Mouse (Mus musculus) monocyte, adult 5-6 weeks (primary cell): ENCODE results near the gene Tgfbrap1. TPM values are rescaled to one million over a fixed set of nuclear protein-coding genes. Genes with fewer than 3 reads are reported as not detected.
"Not testable (repeated sequence)": the region's sequence is repeated elsewhere in the genome, so short reads cannot be mapped to it uniquely, and the experiment has no call there.

Experiments used
- ATAC-seq: fragments of 153-309, 156-312 bp; replicated peaks from 2 replicates; pipeline ENCODE4 v1.8.0; 2017; ENCODE audit warnings: mild to moderate bottlenecking; ENCODE audit not compliant: low TSS enrichment, insufficient number of reproducible peaks, severe bottlenecking, poor library complexity, low FRiP score
- total RNA-seq: library from RNA; stranded (forward); fragments of 200-1000, 200-491, 200-594 nt; gene quantifications from 3 replicates; pipeline ENCODE4 v1.2.3, GENCODE M21; 2017

Tgfbrap1 gene
- total RNA-seq, 1 experiment from 2014 or later: 28.4 TPM

DNA sequence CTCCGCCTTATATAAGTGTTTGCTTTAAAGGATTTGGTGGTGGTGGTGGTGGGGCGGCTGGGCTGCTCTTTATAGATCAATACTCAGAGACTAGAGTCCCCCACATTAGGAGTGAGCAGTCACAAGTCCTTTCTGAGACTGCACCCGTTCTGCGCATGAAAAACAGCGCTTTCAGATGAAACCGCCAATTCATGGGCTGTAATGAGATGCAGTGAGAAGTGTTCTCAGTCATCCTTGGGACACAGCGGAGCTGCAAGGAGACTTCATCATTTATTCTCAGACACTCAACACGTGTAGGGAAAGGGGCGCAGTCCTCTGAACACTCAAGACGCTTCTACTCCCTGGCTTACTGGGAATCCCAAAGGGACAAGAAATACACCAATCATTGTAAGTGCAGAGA, 50.6 kb downstream of the Tgfbrap1 start:
- no peak for ATAC-seq

DNA sequence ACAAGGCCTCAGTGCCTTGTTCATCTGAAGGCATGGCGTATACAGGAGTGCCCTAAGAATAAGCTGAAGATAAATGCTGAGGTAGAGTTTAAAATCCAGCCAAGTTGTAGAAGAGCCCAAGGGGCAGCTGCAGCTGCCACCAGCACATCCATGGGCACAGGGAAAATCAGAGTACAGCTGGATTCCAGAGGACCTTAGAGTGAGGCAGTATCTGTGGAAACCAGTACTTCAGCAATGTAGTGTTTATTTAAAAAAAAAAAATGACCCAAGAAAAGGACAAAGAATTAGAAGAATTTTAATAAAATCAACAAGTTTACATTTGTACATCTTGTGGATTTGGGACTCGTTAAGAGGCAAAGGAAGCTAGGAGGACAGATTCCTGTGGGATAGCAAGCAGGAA, 51.4 kb downstream of the Tgfbrap1 start:
- ATAC-seq: no peak

DNA sequence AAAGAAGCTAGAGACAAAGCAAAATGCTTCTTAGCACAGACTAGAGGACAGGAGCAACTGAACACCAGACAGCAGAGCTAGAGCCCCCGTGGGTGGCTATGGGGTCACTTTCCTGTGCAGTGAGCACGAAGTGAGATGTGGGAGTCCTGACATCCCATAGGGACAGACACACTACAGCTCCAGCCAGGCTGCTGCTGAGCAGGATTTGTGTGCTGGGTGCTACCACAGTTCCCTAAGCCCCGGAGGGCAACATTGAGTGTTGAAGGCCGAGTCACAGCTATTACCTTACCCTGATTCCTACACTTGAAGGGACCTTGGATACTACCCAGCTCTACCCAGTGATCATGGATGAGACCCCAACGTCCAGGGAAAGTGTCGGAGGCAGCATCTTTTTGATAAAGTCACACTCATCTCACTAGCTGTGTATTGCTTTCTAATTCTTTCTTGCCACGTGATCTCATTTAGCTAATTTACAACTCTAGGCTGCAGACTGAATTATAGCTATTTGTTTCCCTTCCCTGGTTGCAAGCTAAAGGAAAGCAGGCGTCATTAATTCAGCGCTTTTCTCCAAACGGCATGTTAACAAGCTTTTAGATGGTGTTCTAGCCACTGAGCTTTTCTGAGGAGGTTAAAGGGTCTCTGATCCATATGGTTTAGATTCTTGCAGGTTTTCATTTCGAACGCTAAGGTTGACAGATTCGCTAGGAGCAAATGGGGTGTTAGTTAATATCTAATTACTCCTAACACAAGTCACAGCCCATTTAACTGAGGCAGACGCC, 53.0 kb downstream of the Tgfbrap1 start:
- ATAC-seq: no peak

DNA sequence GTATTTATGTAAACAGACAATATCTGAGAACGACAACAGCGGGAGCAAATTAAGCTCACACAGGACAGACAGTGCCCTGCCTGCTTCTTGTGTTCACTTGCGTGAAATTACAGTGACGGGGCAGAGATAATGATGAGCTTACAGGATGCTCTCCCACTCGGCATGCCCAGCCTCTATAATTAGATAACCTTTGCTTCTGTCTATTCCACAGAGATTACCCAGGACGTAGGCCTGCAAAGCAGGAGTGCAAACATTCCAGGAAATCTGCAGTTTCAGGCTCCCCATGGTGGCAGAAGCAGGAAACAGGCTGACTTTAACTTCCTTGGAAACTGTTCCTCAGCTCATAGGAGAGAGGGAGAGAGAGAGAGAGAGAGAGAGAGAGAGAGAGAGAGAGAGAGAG, 56.2 kb downstream of the Tgfbrap1 start:
- ATAC-seq: no peak

DNA sequence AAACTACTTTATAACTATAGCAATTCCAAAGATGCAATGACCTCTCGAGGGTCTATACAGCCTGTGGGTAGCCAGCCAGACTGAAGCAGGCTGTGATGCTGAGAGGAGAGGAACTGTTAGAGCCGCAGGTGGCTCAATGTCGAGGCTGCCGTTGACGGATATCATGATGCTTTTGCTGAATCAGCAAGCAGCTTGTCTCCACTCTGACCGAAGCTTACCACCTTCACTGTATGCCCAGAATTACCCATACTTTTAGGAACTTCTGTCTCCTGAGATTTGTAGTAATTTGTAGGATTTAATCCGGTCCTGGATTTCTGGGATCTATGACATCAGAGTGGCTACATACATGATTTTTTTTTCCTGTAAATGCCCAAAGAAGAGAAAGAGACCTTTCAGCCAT, 62.4 kb downstream of the Tgfbrap1 start:
- no peak for ATAC-seq

DNA sequence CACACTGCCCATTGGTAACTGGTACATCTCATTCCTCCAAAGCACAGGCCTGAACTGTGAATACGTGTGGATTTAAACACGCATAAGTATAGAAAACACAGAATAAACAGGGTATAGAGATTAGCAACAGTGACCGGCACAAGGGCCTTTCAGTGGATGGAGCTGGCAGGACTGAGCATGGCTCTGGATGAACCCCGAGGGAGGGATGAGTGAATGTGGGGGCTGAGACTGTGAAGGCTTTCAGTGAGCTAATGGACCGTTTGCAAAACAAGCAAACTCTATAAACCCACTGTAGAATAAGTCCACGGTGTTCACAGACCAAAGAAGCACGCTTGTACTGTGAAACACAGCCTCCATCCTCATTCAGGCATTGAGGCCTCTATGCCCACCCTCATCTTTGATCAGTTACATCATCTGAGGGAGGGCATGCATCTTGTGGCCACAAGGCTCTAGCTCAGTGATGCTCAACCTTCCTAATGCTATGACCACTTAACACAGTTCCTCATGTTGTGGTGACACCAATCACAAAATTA, 83.2 kb downstream of the Tgfbrap1 start:
- ATAC-seq: not testable (repeated sequence)

DNA sequence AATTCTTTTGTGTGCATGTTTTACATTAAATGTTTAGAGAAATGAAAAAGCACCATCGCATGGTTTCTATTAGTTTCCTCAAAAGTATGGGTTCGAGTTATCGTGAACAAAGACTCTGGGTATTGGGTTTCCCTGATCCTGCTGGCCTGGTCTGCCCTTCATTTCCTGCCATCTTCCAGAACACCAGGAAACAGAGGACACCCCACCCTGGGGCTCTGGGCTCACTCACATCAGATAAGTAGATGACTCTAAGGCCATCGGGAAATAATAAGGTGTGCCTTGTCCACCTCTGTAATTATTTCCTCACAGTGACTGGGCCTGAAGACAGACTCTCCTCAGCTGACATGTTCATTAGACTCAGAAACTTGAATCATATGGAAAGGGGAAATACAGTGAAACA, 88.0 kb downstream of the Tgfbrap1 start:
- ATAC-seq: no peak

DNA sequence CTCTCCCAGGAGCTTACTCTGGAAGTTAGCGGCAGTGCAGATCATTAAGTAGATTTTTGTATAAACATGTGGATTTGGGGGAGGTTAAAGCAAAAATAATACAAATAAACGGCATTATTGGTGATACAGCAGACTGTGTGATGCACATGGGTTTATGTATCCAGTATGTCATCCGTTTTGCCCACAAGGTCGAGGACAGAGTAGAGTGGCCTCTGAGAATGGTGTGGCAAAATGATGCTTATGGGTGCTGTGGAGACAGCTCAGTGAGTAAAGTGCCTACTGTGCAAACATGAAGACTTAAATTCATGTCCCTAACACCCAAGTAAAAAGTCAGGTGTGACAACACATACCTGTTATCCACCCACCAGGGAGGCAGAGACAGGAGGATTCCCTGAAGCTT, 91.9 kb downstream of the Tgfbrap1 start:
- ATAC-seq: no peak

DNA sequence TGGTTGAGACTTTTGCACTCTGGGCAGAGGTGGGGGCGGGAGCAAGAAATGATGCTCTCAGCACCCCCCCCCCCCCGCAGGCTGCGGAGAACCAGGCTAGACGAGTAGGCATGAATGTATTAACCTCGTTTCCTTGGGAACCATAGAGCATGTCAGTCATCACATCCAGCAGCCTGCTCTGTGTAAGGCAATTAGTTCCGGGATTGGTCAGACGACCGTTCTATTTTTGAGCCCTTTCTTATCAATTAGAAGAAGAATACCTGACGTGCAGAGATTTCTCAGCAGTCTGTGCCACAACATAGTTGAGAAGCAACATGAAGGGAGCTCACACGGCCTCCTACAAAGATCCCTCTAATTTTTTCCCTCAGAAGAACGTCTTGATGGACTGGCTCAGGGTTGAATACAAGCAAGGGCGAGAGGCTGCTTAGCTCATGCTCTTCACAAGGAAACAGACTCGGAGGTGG, 92.4 kb downstream of the Tgfbrap1 start:
- no peak for ATAC-seq

Other genes with a start within 250 kb of the Tgfbrap1 start
- gene Mrps9, start 247.4 kb downstream of the Tgfbrap1 start, total RNA-seq: 46.3 to 66.8 TPM (median 50.0 TPM) in 3 replicates
- gene Gpr45, start 145.8 kb downstream of the Tgfbrap1 start, total RNA-seq: not detected in 3 replicates
- gene AI597479, start 73 bp upstream of the Tgfbrap1 start, total RNA-seq: 10.1 to 14.1 TPM (median 11.9 TPM) in 3 replicates
- gene Fhl2, start 98.3 kb upstream of the Tgfbrap1 start, total RNA-seq: 8.1 to 18.7 TPM (median 13.8 TPM) in 3 replicates